Mouse (Mus musculus) embryo, embryonic 11.5 days (tissue): ENCODE measurements around the gene Defa32.
"Not testable (repeated sequence)": the region's sequence is repeated elsewhere in the genome, so short reads cannot be mapped to it uniquely, and the experiment has no call there.

Source experiments
- DNase-seq: peaks from one replicate; pipeline ENCODE4 v3.0.0-alpha.2; 2012; ENCODE audit warnings: low read depth, low spot score

The Defa32 gene

DNA sequence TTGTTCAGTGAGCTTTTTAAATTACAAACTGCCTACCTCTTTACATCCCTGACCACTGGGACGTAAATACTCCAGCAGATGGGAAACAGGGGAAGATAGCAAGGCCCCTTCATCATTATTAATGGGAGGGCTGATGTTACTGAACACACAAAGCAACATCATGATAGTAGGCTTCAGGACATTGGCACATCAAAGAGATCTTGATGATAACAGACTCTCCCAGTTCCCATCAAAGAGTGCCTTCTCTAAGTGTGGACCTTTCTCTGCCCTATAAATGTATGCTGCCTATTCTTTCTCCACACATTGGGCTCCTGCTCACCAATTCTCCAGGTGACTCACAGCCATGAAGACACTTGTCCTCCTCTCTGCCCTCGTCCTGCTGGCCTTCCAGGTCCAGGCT, at the start of gene Defa32:
Defa32 (plus strand) TSS at position 301 of the 400 bp plus-strand sequence.
- DNase-seq = not testable (repeated sequence)

DNA sequence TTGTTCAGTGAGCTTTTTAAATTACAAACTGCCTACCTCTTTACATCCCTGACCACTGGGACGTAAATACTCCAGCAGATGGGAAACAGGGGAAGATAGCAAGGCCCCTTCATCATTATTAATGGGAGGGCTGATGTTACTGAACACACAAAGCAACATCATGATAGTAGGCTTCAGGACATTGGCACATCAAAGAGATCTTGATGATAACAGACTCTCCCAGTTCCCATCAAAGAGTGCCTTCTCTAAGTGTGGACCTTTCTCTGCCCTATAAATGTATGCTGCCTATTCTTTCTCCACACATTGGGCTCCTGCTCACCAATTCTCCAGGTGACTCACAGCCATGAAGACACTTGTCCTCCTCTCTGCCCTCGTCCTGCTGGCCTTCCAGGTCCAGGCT, 19.9 kb upstream of the Defa32 start, which contains the start of gene Defa20:
Defa20 (plus strand) TSS at position 301 of the 400 bp plus-strand sequence.
- not testable (repeated sequence) for DNase-seq

DNA sequence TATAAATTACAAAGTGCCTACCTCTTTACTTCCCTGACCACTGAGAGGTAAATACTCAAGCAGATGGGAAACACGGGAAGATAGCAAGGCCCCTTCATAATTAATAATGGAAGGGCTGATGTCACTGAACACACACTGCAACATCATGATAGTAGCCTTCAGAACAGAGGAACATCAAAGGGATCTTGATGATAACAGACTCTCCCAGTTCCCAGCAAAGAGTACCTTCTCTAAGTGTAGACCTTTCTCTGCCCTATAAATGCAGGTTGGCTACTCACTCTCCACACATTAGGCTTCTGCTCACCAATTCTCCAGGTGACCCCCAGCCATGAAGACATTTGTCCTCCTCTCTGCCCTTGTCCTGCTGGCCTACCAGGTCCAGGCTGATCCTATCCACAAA, 36.3 kb downstream of the Defa32 start, which contains the start of gene Defa37:
Defa37 (plus strand) TSS at position 301 of the 400 bp plus-strand sequence.
- not testable (repeated sequence) for DNase-seq
